Mouse (Mus musculus) Patski (cell line): ENCODE measurements around the gene Ints13. TPM values are rescaled to one million over a fixed set of nuclear protein-coding genes. Genes with fewer than 3 reads are reported as not detected.

Experiments used
- ATAC-seq: fragments of 100-300 bp; one replicate; pipeline ENCODE4 v1.8.0; 2021
- CTCF ChIA-PET: fragments of 350-600 bp; sonication (Branson Sonifier 250); formaldehyde crosslinking; loops from one replicate; lab custom pipeline; 2022; ENCODE audit warnings: inconsistent platforms; lab: Charles Lee
- POLR2A ChIA-PET: fragments of 350-600 bp; sonication (Branson Sonifier 250); formaldehyde crosslinking; loops from one replicate; lab custom pipeline; 2022; ENCODE audit warnings: antibody characterized with exemption, inconsistent platforms; lab: Charles Lee
- DNase-seq: peaks from one replicate; pipeline ENCODE4 v3.0.0-alpha.2; 2011; ENCODE audit warnings: low read depth, low spot score
- H3K27me3 ChIP-seq: fragments of 371-371 bp; one replicate; pipeline ENCODE4 v1.5.1; 2021
- CTCF ChIP-seq: fragments of 100-300 bp; IDR thresholded peaks from one replicate; pipeline ENCODE4 v1.5.1; 2021
- in situ Hi-C: fragments of 300-500 bp; cut with MboI; formaldehyde crosslinking; loops from 3 replicates; pipeline ENCODE4 v1.11.1; 2018; ENCODE audit warnings: low pct_unique_long_range_greater_than_20kb, mixed read lengths
- polyA plus RNA-seq: library from polyadenylated mRNA; unstranded; gene quantifications from one replicate; pipeline ENCODE4 v1.2.3, GENCODE M21; 2021

The Ints13 gene
- polyA plus RNA-seq, 1 experiment from 2014 or later = 54.7 TPM

- in situ Hi-C loops = no loop called here
- DNase-seq (no peak), ATAC-seq (no peak)
- ChIA-PET CTCF (interaction anchor here (0.9 kb wide), 1 partner anchor 8 kb away, joined by 5 read pairs; no protein-coding TSS in a partner anchor), POLR2A (no interaction called here)
- H3K27me3 ChIP-seq = no peaks in the 10 kb centered on the region
- TF ChIP-seq CTCF = peak; percentile 45
These were observed 33.0 kb downstream of the Ints13 start for GRCm38 (mm10) chr6:146544622-146545021.

GRCm38 (mm10) chr6:146540386-146540785, 37.2 kb downstream of the Ints13 start:
- ChIA-PET CTCF (interaction anchor here (1.3 kb wide), 1 partner anchor 101 kb away, joined by 4 read pairs; no protein-coding TSS in a partner anchor), POLR2A (interaction anchor here (0.9 kb wide), 1 partner anchor 9 kb away, joined by 3 read pairs; no protein-coding TSS in a partner anchor)
- no peaks in the 10 kb centered on the region for H3K27me3 ChIP-seq
- in situ Hi-C loops = no loop called here
- no peak for DNase-seq
- peak; percentile 39 for ATAC-seq
- TF ChIP-seq CTCF = no peak

GRCm38 (mm10) chr6:146538661-146539060, 39.0 kb downstream of the Ints13 start:
- in situ Hi-C loops = no loop called here
- H3K27me3 ChIP-seq = no peaks in the 10 kb centered on the region
- ATAC-seq (no peak), DNase-seq (no peak)
- POLR2A ChIA-PET = no interaction called here
- CTCF ChIA-PET = interaction anchor here (0.8 kb wide), 1 partner anchor 8 kb away, joined by 3 read pairs; no protein-coding TSS in a partner anchor
- no peak for TF ChIP-seq CTCF

DNA sequence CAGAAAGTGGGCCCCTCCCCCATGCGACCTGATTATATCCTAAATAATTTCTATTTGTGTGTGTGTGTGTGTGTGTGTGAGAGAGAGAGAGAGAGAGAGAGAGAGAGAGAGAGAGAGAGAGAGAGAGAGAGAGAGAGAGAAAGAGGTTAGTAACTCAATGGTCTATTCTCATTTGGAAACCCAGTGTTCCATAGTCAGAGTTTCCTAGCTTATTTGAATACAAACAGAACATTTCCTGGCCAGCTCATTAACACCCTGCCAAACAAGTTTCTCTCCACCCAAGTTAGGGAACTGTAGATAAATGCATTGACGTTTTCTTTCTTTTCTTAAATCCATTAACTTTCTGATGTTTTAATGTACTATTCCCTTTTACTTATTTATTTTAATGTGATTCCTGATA, 39.6 kb downstream of the Ints13 start:
- ATAC-seq (no peak), DNase-seq (no peak)
- in situ Hi-C loops = no loop called here
- TF ChIP-seq CTCF = no peak
- H3K27me3 ChIP-seq = no peaks in the 10 kb centered on the region
- ChIA-PET CTCF (no interaction called here), POLR2A (no interaction called here)

DNA sequence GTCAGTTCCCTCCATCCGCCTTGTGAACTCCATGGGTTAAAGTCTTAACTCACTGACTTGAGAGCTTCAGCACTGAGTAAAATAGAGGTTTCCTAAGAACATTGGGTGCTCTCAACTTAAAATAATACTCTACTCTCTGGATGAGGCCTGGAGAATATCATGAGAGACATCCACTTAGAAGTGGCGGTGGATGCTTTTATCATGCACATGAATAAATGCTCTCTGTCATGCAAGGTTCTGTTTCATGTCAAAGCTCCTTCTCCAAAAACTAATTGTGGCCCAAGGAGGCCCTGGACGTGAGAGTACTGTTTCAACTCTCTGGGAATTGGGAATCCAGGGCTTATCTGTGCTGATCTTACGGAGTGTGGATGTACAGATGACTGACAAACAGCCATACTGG, 40.5 kb downstream of the Ints13 start:
- ChIA-PET CTCF (interaction anchor here (1.1 kb wide), 1 partner anchor 130 kb away, joined by 3 read pairs; no protein-coding TSS in a partner anchor), POLR2A (no interaction called here)
- H3K27me3 ChIP-seq = no peaks in the 10 kb centered on the region
- DNase-seq (no peak), ATAC-seq (no peak)
- TF ChIP-seq CTCF = no peak
- in situ Hi-C loops = no loop called here

DNA sequence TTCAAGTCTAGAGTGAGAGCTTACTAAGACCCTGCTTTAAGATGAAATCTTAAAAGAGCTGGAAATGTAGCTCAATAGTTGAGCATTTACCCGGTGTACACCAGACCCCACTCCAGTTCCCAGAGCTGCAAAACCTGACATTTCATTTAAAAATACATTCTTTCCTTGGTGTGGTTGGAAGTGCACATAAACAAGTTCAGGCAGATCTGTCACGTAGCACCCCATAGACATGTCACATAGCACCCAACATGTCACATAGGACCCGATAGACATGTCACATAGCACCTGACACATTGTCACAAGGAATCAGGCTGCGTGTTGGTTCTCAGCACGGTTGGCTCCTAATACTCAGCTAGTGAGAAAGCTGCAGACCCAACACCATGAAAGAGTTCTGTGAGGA, 42.1 kb downstream of the Ints13 start:
- ChIA-PET CTCF (no interaction called here), POLR2A (no interaction called here)
- DNase-seq = no peak
- TF ChIP-seq CTCF = no peak
- in situ Hi-C loops = no loop called here
- no peaks in the 10 kb centered on the region for H3K27me3 ChIP-seq
- no peak for ATAC-seq

DNA sequence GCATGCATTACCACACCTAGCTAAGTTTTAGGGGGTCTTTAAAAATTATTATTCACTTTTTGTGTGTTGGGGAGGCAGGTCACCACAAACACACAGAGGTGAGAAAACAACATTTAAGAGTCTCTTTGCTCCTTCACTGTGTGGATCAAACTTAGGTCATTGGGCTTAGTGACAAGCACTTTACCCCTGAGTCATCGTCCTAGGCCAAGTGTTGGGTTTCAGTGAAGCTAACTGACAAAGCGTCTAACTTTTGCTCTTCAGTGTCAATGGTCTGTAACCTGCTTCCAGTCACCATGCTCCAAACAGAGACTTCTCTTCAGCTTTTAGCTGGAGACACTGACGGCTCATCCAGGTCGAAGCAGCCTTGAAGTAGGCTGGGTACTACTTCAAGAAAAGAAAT, 44.5 kb downstream of the Ints13 start:
- no peak for TF ChIP-seq CTCF
- ChIA-PET POLR2A (no interaction called here), CTCF (no interaction called here)
- in situ Hi-C loops = no loop called here
- DNase-seq = no peak
- no peaks in the 10 kb centered on the region for H3K27me3 ChIP-seq
- no peak for ATAC-seq

DNA sequence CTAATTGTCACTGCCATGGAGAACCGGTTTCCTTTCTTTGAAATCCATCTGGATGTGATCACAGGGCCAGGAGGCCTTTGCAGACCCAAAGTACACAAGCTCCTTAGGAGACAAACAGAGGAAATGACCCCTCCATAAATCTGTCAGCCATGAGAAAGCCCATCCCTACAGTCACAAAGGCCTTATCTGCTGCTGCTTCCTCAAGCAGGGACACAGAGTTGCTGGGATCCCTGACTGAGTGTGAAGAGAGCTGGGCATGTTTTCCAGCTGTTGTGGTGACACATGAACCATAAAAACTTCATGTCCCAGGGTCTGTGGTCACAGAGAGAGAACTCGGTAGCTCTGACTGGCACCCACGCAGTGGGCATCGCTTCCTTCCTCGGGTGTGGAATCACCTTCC, 46.9 kb downstream of the Ints13 start:
- no peak for TF ChIP-seq CTCF
- H3K27me3 ChIP-seq = no peaks in the 10 kb centered on the region
- ChIA-PET CTCF (interaction anchor here (0.8 to 1.1 kb wide), 2 partner anchors 8 to 10 kb away, joined by 3 read pairs; no protein-coding TSS in a partner anchor), POLR2A (no interaction called here)
- ATAC-seq = no peak
- DNase-seq = no peak
- in situ Hi-C loops = no loop called here

DNA sequence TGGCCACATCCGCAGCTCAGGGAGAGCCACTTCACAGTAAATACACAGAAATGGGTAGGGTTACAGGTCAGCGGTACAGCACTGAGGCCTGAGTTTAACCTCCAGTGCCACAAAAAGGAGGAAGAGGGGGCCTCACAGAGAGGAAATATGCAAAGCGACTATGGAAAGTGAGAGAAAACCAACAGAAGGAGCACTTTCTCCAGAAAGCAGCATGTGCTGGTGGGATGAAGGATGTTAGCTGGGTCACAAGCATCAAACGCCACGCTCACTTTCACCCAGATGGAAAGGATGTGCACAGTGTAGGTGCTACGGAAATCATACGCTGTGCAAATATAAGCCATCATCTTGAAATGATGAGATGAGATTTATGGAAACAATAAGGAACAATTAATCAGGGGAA, 47.3 kb downstream of the Ints13 start:
- no peaks in the 10 kb centered on the region for H3K27me3 ChIP-seq
- in situ Hi-C loops = no loop called here
- CTCF ChIA-PET = interaction anchor here (1.1 kb wide), 1 partner anchor 9 kb away, joined by 3 read pairs; no protein-coding TSS in a partner anchor
- ATAC-seq (no peak), DNase-seq (no peak)
- TF ChIP-seq CTCF = no peak
- POLR2A ChIA-PET = no interaction called here

- ChIA-PET POLR2A (no interaction called here), CTCF (no interaction called here)
- ATAC-seq = peak; percentile 98
These were observed 50.1 kb downstream of the Ints13 start for GRCm38 (mm10) chr6:146527537-146527936.

GRCm38 (mm10) chr6:146525500-146525899, 52.1 kb downstream of the Ints13 start:
- H3K27me3 ChIP-seq = no peaks in the 10 kb centered on the region
- POLR2A ChIA-PET = no interaction called here
- DNase-seq (no peak), ATAC-seq (no peak)
- in situ Hi-C loops = no loop called here
- no peak for TF ChIP-seq CTCF
- CTCF ChIA-PET = no interaction called here

More at GRCm38 (mm10) chr6:146527537-146527936, 50.1 kb downstream of the Ints13 start:
- in situ Hi-C loops = no loop called here
- no peak for TF ChIP-seq CTCF
- DNase-seq = peak; percentile 82
- no peaks in the 10 kb centered on the region for H3K27me3 ChIP-seq
